Mouse (Mus musculus) midbrain, embryonic 10.5 days (tissue): ENCODE data around the gene Evpl. TPM values are rescaled to one million over a fixed set of nuclear protein-coding genes. Genes with fewer than 3 reads are reported as not detected.

Source experiments
- DNase-seq: peaks from one replicate; pipeline ENCODE4 v3.0.0-alpha.2; 2017; ENCODE audit warnings: low spot score
- H3K27ac ChIP-seq: fragments of 300-500 bp; sonication (generic); replicated peaks from 2 replicates; pipeline ENCODE4 v1.5.1; 2016; ENCODE audit warnings: mild to moderate bottlenecking
- H3K27me3 ChIP-seq: fragments of 300-500 bp; sonication (generic); 2 replicates; pipeline ENCODE4 v1.6.1; 2016; ENCODE audit warnings: low read depth, mild to moderate bottlenecking; ENCODE audit not compliant: poor library complexity, severe bottlenecking
- H3K36me3 ChIP-seq: fragments of 300-500 bp; sonication (generic); 2 replicates; pipeline ENCODE4 v1.6.1; 2016; ENCODE audit warnings: mild to moderate bottlenecking, moderate library complexity
- H3K4me1 ChIP-seq: fragments of 300-500 bp; sonication (generic); 2 replicates; pipeline ENCODE4 v1.6.1; 2016
- H3K4me3 ChIP-seq: fragments of 300-500 bp; sonication (generic); 2 replicates; pipeline ENCODE4 v1.5.1; 2016; ENCODE audit warnings: mild to moderate bottlenecking, moderate library complexity
- H3K9me3 ChIP-seq: fragments of 300-500 bp; sonication (generic); replicated peaks from 2 replicates; pipeline ENCODE4 v1.6.1; 2016; ENCODE audit warnings: mild to moderate bottlenecking
- whole genome bisulfite sequencing: fragments of 180-500 bp; shearing (Covaris S2); methylation state at CpG from one replicate; pipeline ENCODE4 v1.1.7; 2016; 5-methylcytosine and 5-hydroxymethylcytosine counted together
- polyA plus RNA-seq: library from polyadenylated mRNA; unstranded; fragments of >200 nt; fragmentation: Nextera tagmentation; extraction: Ambion mirVana; gene quantifications from 2 replicates; pipeline ENCODE4 v1.2.1, GENCODE M21; 2016

Gene Evpl
- polyA plus RNA-seq, 1 experiment from 2014 or later = 0.32 TPM

DNA sequence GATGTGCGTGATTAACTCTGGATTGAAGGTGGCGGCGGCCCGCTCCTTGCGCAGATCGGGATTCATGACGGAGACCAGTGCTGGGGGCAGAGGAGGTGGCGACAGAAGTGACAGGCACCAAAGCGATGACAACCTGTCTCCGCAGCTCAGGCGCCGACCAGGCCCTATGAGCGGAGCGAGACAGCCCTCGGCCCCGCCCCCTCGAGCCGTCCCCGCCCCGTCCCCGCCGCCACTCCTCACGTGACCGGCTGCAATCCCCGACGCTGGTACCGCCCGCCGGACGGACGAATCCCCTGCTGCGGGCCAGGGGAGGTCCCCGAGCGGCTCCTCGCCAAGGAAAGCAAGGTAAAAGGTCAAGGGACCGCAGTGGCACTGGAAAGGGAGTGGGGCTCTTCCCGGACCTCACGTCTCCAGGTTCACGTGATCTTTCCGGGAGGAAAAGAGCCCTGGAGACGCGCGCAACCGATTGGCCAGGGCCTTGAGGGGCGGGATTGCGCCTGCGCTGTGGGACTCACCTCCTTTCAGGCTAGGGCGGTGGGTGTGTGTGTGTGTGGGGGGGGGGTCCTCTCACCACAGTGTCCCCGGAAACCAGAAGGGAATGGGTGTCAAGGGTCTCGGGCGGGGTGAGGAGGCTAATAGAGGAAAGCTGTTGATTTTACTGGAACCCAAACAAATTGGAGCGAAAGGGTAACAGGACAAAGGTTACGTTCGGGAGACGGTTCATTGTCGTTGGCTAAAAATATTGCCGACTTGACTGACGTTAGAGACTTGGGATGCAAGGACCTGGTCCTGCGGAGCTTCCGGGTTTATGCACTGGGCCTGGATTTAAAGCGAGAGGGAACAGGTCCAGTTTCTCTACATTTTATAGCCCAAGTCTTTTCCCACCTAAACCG lies 39.0 kb downstream of the Evpl start, which contains the start of the genes Ten1 and Acox1:
Gene Ten1 (plus strand): TSS at position 217 of the 893 bp plus-strand sequence.
Gene Acox1 (minus strand): TSS at position 407 of the 893 bp plus-strand sequence.
- peak; percentile 98 for DNase-seq
- peaks cover 17% of the 10 kb centered on the region for H3K4me1 ChIP-seq
- peaks cover 10% of the 10 kb centered on the region for H3K36me3 ChIP-seq
- WGBS = under 1% methylated on average over 62 of the region's 62 CpGs
- H3K27me3 ChIP-seq = no peaks in the 10 kb centered on the region
- H3K9me3 ChIP-seq = no peaks in the 10 kb centered on the region
- H3K27ac ChIP-seq = peak within 1 kb of the TSS; percentile 99
- peak within 1 kb of the TSS; percentile 88 for H3K4me3 ChIP-seq

DNA sequence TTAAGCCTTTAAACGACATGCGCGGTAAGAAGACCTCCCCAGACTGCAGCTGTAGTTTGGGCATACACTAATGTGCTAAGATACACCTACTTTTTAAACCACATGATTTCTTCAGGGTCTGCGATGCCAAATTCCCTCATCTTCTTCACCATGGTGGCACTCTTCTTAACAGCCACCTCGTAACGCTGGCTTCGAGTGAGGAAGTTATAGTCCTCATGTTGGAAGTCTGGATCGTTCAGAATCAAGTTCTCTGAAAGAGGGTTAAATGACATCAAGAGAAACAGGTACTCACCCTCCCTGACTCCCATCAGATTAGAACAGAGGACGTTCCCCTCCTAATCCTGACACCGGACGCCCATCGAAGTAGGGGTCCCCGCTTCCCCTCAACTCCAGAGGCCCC lies 39.7 kb downstream of the Evpl start:
- H3K36me3 ChIP-seq = peaks cover 10% of the 10 kb centered on the region
- DNase-seq = no peak
- H3K4me3 ChIP-seq = peak overlapping the region; percentile 88
- peaks cover 17% of the 10 kb centered on the region for H3K4me1 ChIP-seq
- H3K27me3 ChIP-seq = no peaks in the 10 kb centered on the region
- 29% methylated on average over 13 of the region's 13 CpGs for WGBS
- peak overlapping the region; percentile 99 for H3K27ac ChIP-seq
- no peaks in the 10 kb centered on the region for H3K9me3 ChIP-seq

DNA sequence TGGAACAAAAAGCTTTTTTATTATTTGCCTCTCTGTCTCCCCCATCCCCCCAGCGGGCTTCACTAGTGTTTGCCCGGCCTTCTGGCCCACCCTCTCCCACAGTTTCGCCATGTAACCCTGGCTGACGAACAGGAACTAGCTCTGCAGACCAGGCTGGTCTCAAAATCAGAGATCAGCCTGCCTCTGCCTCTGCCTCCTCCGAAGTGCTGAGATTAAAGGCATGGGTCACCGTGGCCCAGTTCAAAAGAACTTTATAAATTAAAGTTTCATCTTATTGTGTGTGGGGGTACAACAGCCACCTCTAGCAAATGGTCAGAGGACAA lies 40.3 kb downstream of the Evpl start:
- Histone ChIP-seq H3K27ac (no peak overlapping the region), H3K27me3 (no peaks in the 10 kb centered on the region), H3K4me3 (peak overlapping the region; percentile 88; the same call in 1 of the 2 replicates), H3K4me1 (peaks cover 17% of the 10 kb centered on the region), H3K36me3 (peaks cover 10% of the 10 kb centered on the region), H3K9me3 (no peaks in the 10 kb centered on the region)
- no peak for DNase-seq
- 87% methylated on average over 6 of the region's 6 CpGs for WGBS

DNA sequence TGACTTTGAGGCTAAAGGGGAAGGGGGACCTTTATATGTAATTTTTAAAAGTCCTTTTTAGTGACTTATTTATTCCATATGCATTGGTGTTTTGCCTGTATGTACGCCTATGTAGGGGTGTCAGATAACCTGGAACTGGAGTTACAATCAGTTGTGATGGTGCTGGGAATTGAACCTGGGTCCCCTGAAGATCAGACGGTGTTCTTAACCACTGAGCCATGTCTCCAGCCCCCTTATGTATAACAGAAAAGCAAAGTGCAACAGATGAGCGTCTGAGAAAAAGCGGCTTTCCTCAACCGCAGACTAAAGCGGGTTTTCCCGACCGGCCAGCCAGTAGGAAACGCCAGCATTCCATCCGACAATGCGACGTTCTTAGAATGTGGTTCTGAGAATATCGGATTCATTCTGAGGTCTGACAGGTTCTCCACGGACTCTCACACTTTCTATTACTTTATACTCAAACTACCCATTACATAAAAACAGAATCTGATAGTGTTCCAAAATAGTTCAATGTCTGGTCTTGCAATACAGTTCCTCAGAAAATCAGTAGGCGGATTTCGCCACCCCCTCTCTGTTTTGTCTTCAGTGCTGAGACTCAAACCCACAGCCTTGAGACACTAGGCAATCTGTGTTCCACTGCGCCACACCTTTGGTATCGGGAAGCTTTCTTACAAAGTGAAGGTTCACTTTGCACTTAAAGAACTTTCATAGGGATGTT lies 40.9 kb downstream of the Evpl start:
- no peaks in the 10 kb centered on the region for H3K9me3 ChIP-seq
- peaks cover 10% of the 10 kb centered on the region for H3K36me3 ChIP-seq
- DNase-seq = no peak
- no peak overlapping the region for H3K27ac ChIP-seq
- 93% methylated on average over 18 of the region's 18 CpGs for WGBS
- H3K27me3 ChIP-seq = no peaks in the 10 kb centered on the region
- 0 out of 2 replicates have a peak overlapping the region, but pooled peaks have one; percentile 88 for H3K4me3 ChIP-seq
- peaks cover 17% of the 10 kb centered on the region for H3K4me1 ChIP-seq

DNA sequence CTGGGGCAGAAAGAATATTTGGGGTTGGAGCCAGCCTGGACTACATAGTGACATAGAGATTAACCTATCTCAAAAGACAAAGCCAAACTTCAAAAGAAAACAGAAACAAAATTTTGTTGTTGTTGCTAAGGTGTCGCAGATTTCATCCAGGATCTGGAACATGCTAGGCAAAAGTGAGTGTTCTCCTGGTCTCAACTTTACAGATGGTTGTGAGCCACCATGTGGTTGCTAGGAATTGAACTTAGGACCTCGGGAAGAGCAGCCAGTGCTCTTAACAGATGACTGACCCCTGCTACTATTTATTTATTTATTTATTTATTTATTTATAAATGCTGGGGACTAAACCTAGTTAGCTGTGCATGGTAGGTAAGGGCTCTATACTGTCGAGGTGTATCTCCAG lies 41.5 kb downstream of the Evpl start:
- whole genome bisulfite sequencing = 95% methylated on average over 3 of the region's 3 CpGs

DNA sequence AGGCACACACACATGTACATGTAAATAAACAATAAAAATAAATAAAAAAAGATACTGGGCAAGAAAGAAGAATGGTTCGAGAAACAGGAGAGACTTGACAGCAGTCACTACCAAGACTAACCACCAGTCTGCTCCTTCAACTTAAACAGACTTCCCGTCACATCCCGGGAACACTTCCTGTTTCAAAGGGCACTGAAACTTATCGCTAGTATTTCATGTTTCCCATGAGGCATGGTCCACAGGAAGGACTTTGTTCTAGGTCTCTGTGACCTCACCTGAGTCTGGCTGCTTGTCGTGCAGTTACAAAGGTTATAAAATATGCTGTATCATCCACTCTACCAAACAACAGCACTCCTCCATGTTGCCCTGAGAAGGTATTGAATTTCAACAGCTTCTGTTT lies 42.6 kb downstream of the Evpl start:
- Histone ChIP-seq H3K4me3 (no peak overlapping the region), H3K27ac (no peak overlapping the region)
- WGBS = 84% methylated on average over 5 of the region's 5 CpGs

More for the DNA sequence above, 41.5 kb downstream of the Evpl start:
- Histone ChIP-seq H3K4me1 (peaks cover 17% of the 10 kb centered on the region), H3K9me3 (no peaks in the 10 kb centered on the region), H3K36me3 (peaks cover 14% of the 10 kb centered on the region), H3K27ac (no peak overlapping the region), H3K27me3 (no peaks in the 10 kb centered on the region), H3K4me3 (no peak overlapping the region)
- DNase-seq = no peak

DNA sequence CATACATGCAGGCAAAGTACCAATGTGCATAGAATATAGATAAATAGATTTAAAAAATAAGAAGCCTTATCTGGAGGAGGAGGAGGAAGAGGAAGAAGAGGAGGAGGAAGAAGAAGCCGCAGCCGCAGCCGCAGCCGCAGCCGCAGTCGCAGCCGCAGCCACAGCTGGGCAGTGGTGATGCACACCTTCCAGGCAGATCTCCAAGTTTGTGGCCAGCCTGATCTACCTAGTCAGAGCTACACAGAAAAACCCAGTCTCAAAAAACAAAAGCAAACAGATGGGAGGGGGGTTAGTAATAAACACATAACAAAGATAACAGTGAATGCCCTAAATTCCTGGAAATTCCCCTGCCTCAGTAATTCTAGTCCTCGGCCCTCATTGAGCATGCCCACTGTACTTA lies 43.3 kb downstream of the Evpl start:
- Histone ChIP-seq H3K27me3 (no peaks in the 10 kb centered on the region), H3K9me3 (no peaks in the 10 kb centered on the region), H3K4me1 (peaks cover 16% of the 10 kb centered on the region), H3K4me3 (no peak overlapping the region), H3K27ac (no peak overlapping the region), H3K36me3 (peaks cover 22% of the 10 kb centered on the region)
- 97% methylated on average over 8 of the region's 8 CpGs for WGBS
- DNase-seq = no peak

More for the DNA sequence above, 42.6 kb downstream of the Evpl start:
- no peak for DNase-seq
- Histone ChIP-seq H3K36me3 (peaks cover 19% of the 10 kb centered on the region), H3K9me3 (no peaks in the 10 kb centered on the region), H3K27me3 (no peaks in the 10 kb centered on the region), H3K4me1 (peaks cover 17% of the 10 kb centered on the region)

DNA sequence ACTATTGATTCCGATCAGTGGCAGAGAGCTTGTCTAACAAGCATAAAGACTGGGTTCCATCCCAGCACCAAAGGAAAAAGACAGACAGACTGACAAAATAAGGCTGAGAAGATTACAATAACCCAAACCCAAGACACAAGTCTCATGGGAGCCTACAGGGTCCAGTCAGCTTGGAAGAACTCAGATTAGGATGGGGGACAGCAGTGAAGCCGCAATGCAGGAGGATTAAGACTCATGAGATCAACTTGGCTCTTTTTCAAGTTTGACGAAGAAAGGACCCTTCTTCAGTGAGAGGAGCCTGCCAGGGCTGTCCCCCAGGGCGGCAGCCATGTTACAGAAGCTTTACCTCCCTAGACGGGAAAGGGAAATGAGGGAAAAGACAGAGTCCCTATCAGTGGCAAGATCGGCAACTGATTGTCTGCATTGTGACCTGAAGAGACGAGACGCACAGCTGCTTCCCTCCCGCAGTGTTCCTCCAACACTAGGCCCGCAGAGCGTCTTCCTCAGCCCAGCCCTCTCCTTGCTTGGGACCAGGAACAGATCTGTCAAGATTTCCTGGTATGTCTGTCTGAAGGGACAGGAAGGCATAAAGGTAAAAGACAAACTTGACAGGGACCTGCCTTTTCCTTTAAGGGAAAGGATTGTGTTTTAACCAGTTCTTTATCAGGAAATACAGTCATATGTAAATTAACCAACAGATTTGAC lies 50.5 kb downstream of the Evpl start:
- H3K36me3 ChIP-seq = peaks cover 57% of the 10 kb centered on the region
- no peak for DNase-seq
- 51% methylated on average over 11 of the region's 11 CpGs for WGBS
- no peak overlapping the region for H3K4me3 ChIP-seq
- peak overlapping the region; percentile 57 for H3K27ac ChIP-seq
- H3K27me3 ChIP-seq = no peaks in the 10 kb centered on the region
- H3K9me3 ChIP-seq = no peaks in the 10 kb centered on the region
- peaks cover 17% of the 10 kb centered on the region for H3K4me1 ChIP-seq

DNA sequence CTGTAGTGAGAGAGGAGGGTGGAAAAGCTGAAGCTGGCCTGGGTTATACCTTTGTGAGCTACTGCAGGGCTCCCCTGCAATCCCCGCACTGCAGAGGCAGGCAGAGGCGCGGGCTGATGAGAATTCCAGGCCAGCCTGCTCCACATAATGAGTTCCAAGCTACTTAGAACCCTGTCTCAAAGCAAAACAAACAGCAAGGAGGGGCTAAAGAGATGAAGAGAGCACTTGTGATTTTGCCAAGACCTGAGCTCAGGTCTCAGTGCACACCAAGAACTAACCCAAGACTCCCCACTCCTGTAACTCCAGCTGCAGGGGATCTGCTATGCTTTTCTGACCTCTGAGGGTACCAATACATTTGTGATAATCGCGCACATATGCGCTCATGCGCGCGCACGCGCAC lies 51.5 kb downstream of the Evpl start:
- H3K36me3 ChIP-seq = peaks cover 63% of the 10 kb centered on the region
- WGBS = 92% methylated on average over 11 of the region's 11 CpGs
- H3K27me3 ChIP-seq = no peaks in the 10 kb centered on the region
- H3K4me3 ChIP-seq = no peak overlapping the region
- H3K9me3 ChIP-seq = no peaks in the 10 kb centered on the region
- no peak for DNase-seq
- H3K27ac ChIP-seq = no peak overlapping the region; the same call in 1 of the 2 replicates
- H3K4me1 ChIP-seq = peaks cover 17% of the 10 kb centered on the region

DNA sequence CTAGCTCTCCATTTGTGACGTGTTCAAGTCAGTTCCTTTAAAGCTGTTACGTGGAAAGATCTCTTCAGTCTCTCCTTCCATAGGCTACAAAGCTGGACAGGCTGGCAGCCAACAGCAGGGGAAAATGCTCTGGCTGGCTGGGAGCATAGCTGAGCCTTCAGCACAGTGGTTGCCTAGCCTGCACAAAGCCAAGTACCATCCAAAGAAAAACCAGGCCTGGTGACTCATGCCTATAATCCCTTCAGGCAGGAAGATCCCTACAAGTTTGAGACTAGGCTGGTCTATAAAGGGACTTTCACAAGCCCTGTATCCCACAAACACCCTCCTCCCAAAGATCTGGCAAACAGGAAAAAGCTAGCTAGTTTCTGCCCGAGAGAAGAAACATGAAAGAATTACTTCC lies 52.0 kb downstream of the Evpl start:
- WGBS = 86% methylated on average over 3 of the region's 3 CpGs
- Histone ChIP-seq H3K36me3 (peaks cover 63% of the 10 kb centered on the region), H3K9me3 (no peaks in the 10 kb centered on the region)

DNA sequence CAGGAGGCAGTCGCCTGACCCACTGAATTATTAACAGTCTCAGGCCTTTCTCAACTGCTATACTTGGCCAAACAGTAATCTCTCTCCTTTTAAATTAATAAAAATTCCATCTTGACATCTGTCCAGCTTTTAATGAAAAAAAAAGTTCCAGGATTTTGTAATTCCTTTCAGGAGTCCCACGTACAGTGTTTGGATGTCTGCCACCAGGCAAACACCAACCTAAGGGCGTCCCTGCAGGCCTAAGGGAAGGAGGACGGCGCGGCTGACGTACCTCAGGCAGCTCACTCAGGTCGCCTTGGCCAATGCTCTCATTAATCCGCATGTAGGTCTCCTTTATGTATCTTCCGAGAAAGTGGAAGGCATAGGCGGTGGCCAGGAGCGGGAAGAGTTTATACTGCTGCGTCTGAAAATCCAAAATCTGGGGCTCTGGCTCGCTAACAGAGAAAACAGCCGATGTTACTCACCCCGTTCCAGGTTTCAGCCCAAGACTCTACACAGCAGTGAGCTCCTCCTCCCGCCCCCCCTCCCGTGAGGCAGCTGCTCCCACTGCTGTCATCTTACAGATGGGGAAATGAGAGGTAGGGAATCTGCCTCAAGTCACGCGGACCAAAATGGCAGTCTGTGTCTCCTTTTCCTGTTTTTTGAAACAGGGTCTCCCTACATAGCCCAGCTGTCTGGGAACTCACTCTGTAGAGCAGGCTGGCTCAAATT lies 59.3 kb downstream of the Evpl start:
- Histone ChIP-seq H3K4me1 (no peaks in the 10 kb centered on the region), H3K9me3 (no peaks in the 10 kb centered on the region), H3K4me3 (no peak overlapping the region), H3K36me3 (peaks cover 93% of the 10 kb centered on the region), H3K27me3 (no peaks in the 10 kb centered on the region), H3K27ac (no peak overlapping the region)
- WGBS = 92% methylated on average over 20 of the region's 20 CpGs
- no peak for DNase-seq

More for the DNA sequence above, 52.0 kb downstream of the Evpl start:
- Histone ChIP-seq H3K4me3 (no peak overlapping the region), H3K27me3 (no peaks in the 10 kb centered on the region), H3K27ac (no peak overlapping the region), H3K4me1 (peaks cover 17% of the 10 kb centered on the region)
- no peak for DNase-seq

DNA sequence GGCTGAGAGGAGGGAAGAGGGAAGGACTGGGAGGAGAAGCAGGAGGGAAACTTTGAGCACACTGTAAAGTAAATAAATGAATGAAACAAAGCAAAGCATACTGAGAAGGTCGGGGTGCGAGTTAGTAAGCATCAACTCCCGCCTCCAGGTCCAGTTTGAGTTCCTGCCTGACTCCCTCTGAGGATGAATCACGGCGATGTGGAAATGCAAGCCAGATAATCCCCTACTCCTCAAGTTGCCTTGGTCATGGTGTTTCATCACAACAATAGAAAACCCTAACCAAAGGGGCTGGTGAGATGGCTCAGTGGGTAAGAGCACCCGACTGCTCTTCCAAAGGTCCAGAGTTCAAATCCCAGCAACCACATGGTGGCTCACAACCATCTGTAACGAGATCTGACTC lies 61.9 kb downstream of the Evpl start:
- 84% methylated on average over 7 of the region's 7 CpGs for WGBS
- Histone ChIP-seq H3K9me3 (no peaks in the 10 kb centered on the region), H3K27me3 (no peaks in the 10 kb centered on the region), H3K4me3 (no peak overlapping the region), H3K36me3 (peaks cover 94% of the 10 kb centered on the region), H3K4me1 (no peaks in the 10 kb centered on the region), H3K27ac (no peak overlapping the region)
- no peak for DNase-seq
